Mouse (Mus musculus): Measurements from ENCODE around the gene Ryr1. TPM values are rescaled to one million over a fixed set of nuclear protein-coding genes. Genes with fewer than 3 reads are reported as not detected.

The Ryr1 gene
- total and polyA plus RNA-seq, 2 experiments from 2014 or later, result 7.0 to 15.2 TPM

GRCm38 (mm10) chr7:28983141-28983564 is 141.8 kb downstream of the Ryr1 start:
- no peak overlapping the region for H3K9ac ChIP-seq (replicated peaks; ENCODE audit: low read length, poor library complexity, severe bottlenecking)
- WGBS, result 76% methylated on average over 11 of the region's 11 CpGs
- no peak overlapping the region for H3K4me2 ChIP-seq (ENCODE audit: low read depth, low read length, poor library complexity, severe bottlenecking)
- no peaks in the 10 kb centered on the region for H3K9me3 ChIP-seq (ENCODE audit: low read length)
- no peak overlapping the region for H3K4me3 ChIP-seq (ENCODE audit: low read depth, low read length)
- ATAC-seq (ENCODE audit: low FRiP score) (no peak), DNase-seq (ENCODE audit: low spot score) (no peak)
- TF ChIP-seq CTCF (IDR thresholded peaks at IDR 0.05), result no peak
- no peak overlapping the region for H3K27ac ChIP-seq (ENCODE audit: low read depth, low read length)
- H3K4me1 ChIP-seq (ENCODE audit: insufficient read depth, low read length), result no peaks in the 10 kb centered on the region
- H3K36me3 ChIP-seq (ENCODE audit: insufficient read depth, low read length), result 0 out of 2 replicates have a peak, but pooled peaks cover 7% of the 10 kb centered on the region
- H3K27me3 ChIP-seq (ENCODE audit: insufficient read depth, low read length), result no peaks in the 10 kb centered on the region

DNA sequence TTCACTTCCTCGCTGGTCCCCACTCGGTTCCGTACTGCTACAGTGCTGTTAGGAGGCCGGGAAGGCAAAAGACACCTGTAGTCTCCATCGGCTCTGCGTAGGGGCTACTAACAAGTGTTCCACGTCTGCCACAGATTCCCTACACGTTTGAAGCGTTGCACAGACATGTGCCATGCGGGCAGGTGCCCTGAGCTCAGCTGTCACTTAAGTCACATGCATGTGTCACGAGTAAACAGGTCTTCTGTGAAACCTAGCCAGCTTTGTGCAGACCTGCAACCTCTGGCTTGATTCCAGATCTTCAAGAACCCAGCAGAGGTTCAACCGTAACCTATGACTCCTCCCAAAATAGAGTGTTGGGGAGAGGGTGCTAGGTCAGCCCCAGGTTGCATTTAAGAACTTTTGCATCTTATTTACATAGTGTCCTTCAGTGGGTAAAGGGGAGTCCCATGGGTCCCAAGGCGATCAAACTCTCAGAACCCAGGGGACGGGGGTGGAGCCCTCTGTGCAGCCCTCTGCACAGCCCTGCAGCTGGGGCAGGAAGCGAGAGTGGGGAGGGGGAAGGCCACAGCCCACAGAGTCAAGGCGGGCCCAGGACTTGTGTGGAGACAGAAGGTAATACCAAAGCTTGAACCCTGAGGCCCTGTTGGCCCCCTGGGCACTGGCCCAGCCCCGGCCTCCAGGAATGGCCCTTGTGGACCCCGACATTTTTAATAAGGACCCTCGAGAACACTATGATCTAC is 142.5 kb downstream of the Ryr1 start:
- H3K36me3 ChIP-seq (ENCODE audit: insufficient read depth, low read length), result peaks cover 14% of the 10 kb centered on the region
- peak overlapping the region; percentile 76 for H3K27ac ChIP-seq (ENCODE audit: low read depth, low read length)
- DNase-seq (ENCODE audit: low spot score) (no peak), ATAC-seq (ENCODE audit: low FRiP score) (peak; percentile 44)
- H3K27me3 ChIP-seq (ENCODE audit: insufficient read depth, low read length), result no peaks in the 10 kb centered on the region
- no peaks in the 10 kb centered on the region for H3K9me3 ChIP-seq (ENCODE audit: low read length)
- peak overlapping the region; percentile 86 for H3K4me2 ChIP-seq (ENCODE audit: low read depth, low read length, poor library complexity, severe bottlenecking)
- no peak for TF ChIP-seq CTCF (IDR thresholded peaks at IDR 0.05)
- no peaks in the 10 kb centered on the region for H3K4me1 ChIP-seq (ENCODE audit: insufficient read depth, low read length)
- WGBS, result 16% methylated on average over 19 of the region's 19 CpGs
- H3K9ac ChIP-seq (replicated peaks; ENCODE audit: low read length, poor library complexity, severe bottlenecking), result peak overlapping the region; percentile 34; the same call in 1 of the 2 replicates
- H3K4me3 ChIP-seq (ENCODE audit: low read depth, low read length), result peak overlapping the region; percentile 74

DNA sequence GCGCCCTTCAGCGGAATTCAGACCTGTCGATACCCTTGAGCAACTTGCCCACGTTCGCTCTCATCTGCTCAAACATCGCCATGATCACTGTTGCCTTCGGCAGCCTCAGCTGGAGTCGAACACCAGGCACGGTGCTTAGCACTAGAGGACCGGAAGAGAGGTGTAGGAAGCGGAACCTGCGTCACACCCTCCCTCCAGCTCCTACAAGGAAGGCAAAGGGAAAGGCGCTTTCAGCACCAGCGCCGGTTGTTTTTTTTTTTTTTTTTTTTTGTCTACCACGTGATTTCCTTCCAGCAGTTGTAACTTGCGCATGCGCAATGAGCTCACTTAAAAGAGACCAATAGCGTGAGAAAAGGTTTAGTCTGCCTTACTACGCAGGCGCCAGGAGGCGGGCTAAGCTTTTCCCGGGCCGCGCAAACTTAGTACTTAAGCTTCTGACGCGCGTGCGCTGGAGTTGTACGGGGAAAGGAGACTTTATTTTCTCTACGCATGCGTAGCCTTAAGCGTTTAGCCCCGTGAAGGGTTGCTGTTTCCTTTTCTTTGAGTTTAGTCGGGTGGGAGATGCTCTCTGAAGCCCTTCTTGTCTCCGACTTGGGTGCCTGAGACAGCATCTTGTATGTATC is 143.2 kb downstream of the Ryr1 start, which contains the start of the genes Eif3k and Map4k1:
TSS of gene Eif3k (minus strand) at position 214 of the 623 bp plus-strand sequence.
TSS of gene Map4k1 (plus strand) at position 400 of the 623 bp plus-strand sequence.
- Histone ChIP-seq H3K27me3 (ENCODE audit: insufficient read depth, low read length) (no peaks in the 10 kb centered on the region), H3K27ac (ENCODE audit: low read depth, low read length) (peak within 1 kb of the TSS; percentile 76), H3K4me2 (ENCODE audit: low read depth, low read length, poor library complexity, severe bottlenecking) (peak within 1 kb of the TSS; percentile 86), H3K4me1 (ENCODE audit: insufficient read depth, low read length) (no peaks in the 10 kb centered on the region), H3K4me3 (ENCODE audit: low read depth, low read length) (peak within 1 kb of the TSS; percentile 74), H3K9me3 (ENCODE audit: low read length) (no peaks in the 10 kb centered on the region), H3K36me3 (ENCODE audit: insufficient read depth, low read length) (peaks cover 20% of the 10 kb centered on the region), H3K9ac (replicated peaks; ENCODE audit: low read length, poor library complexity, severe bottlenecking) (peak within 1 kb of the TSS; percentile 69)
- DNase-seq (ENCODE audit: low spot score) (peak; percentile 100), ATAC-seq (ENCODE audit: low FRiP score) (peak; percentile 96)
- peak; percentile 48 for TF ChIP-seq CTCF (IDR thresholded peaks at IDR 0.05)
- under 1% methylated on average over 36 of the region's 36 CpGs for WGBS

- ATAC-seq (ENCODE audit: low FRiP score), result no peak
- no peaks in the 10 kb centered on the region for H3K27me3 ChIP-seq (ENCODE audit: insufficient read depth, low read length)
- no peaks in the 10 kb centered on the region for H3K9me3 ChIP-seq (ENCODE audit: low read length)
- DNase-seq (ENCODE audit: low spot score), result no peak
- H3K36me3 ChIP-seq (ENCODE audit: insufficient read depth, low read length), result peaks cover 36% of the 10 kb centered on the region
- H3K4me3 ChIP-seq (ENCODE audit: low read depth, low read length), result no peak overlapping the region
- WGBS, result 95% methylated on average over 9 of the region's 9 CpGs
- H3K27ac ChIP-seq (ENCODE audit: low read depth, low read length), result no peak overlapping the region
- no peak for TF ChIP-seq CTCF (IDR thresholded peaks at IDR 0.05)
- no peaks in the 10 kb centered on the region for H3K4me1 ChIP-seq (ENCODE audit: insufficient read depth, low read length)
- no peak overlapping the region for H3K9ac ChIP-seq (replicated peaks; ENCODE audit: low read length, poor library complexity, severe bottlenecking)
- no peak overlapping the region for H3K4me2 ChIP-seq (ENCODE audit: low read depth, low read length, poor library complexity, severe bottlenecking)
These were observed 147.4 kb downstream of the Ryr1 start for GRCm38 (mm10) chr7:28977556-28977955.

DNA sequence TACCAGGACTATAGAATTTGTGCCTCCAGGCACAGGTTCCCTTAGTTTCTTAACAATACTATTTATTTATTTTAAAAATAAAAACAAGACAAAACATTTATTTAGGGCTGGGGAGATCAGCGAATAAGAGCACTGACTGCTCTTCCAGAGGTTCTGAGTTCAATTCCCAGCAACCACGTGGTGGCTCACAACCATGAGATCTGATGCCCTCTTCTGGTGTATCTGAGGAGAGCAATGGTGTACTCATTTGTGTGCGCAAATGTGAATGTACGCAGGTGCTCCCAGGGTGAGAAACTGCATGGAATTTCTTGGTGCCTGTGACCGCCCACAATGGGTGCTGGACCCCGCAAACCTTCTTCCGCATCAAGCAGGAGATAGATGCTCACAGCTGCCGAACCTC is 152.0 kb downstream of the Ryr1 start:
- H3K4me2 ChIP-seq (ENCODE audit: low read depth, low read length, poor library complexity, severe bottlenecking), result no peak overlapping the region
- 84% methylated on average over 8 of the region's 8 CpGs for WGBS
- ATAC-seq (ENCODE audit: low FRiP score), result no peak
- H3K27ac ChIP-seq (ENCODE audit: low read depth, low read length), result no peak overlapping the region
- DNase-seq (ENCODE audit: low spot score), result no peak
- H3K4me1 ChIP-seq (ENCODE audit: insufficient read depth, low read length), result no peaks in the 10 kb centered on the region
- 0 out of 2 replicates have a peak, but pooled peaks have one; percentile 18 for TF ChIP-seq CTCF (IDR thresholded peaks at IDR 0.05)
- H3K4me3 ChIP-seq (ENCODE audit: low read depth, low read length), result no peak overlapping the region
- H3K9ac ChIP-seq (replicated peaks; ENCODE audit: low read length, poor library complexity, severe bottlenecking), result no peak overlapping the region
- H3K9me3 ChIP-seq (ENCODE audit: low read length), result no peaks in the 10 kb centered on the region
- H3K27me3 ChIP-seq (ENCODE audit: insufficient read depth, low read length), result no peaks in the 10 kb centered on the region
- H3K36me3 ChIP-seq (ENCODE audit: insufficient read depth, low read length), result peaks cover 41% of the 10 kb centered on the region

GRCm38 (mm10) chr7:28972542-28972985 is 152.4 kb downstream of the Ryr1 start:
- no peak overlapping the region for H3K27ac ChIP-seq (ENCODE audit: low read depth, low read length)
- no peak overlapping the region for H3K4me2 ChIP-seq (ENCODE audit: low read depth, low read length, poor library complexity, severe bottlenecking)
- H3K27me3 ChIP-seq (ENCODE audit: insufficient read depth, low read length), result no peaks in the 10 kb centered on the region
- no peak overlapping the region for H3K9ac ChIP-seq (replicated peaks; ENCODE audit: low read length, poor library complexity, severe bottlenecking)
- no peak overlapping the region for H3K4me3 ChIP-seq (ENCODE audit: low read depth, low read length)
- peak; percentile 81 for TF ChIP-seq CTCF (IDR thresholded peaks at IDR 0.05)
- 72% methylated on average over 8 of the region's 8 CpGs for WGBS
- DNase-seq (ENCODE audit: low spot score) (peak; percentile 80), ATAC-seq (ENCODE audit: low FRiP score) (no peak)
- no peaks in the 10 kb centered on the region for H3K4me1 ChIP-seq (ENCODE audit: insufficient read depth, low read length)
- H3K9me3 ChIP-seq (ENCODE audit: low read length), result no peaks in the 10 kb centered on the region
- H3K36me3 ChIP-seq (ENCODE audit: insufficient read depth, low read length), result peaks cover 36% of the 10 kb centered on the region
